Mouse (Mus musculus) brain, embryonic 18.5 days (tissue): ENCODE measurements around the gene St6galnac6.

Source experiments
- DNase-seq: peaks from one replicate; pipeline ENCODE4 v3.0.0-alpha.2; 2012; ENCODE audit warnings: low read depth, low spot score

Gene St6galnac6

GRCm38 (mm10) chr2:32599409-32599808 lies at the start of gene St6galnac6:
TSS of gene St6galnac6 (plus strand) at chr2:32599709.
- DNase-seq: no peak

GRCm38 (mm10) chr2:32549764-32550163 lies 49.7 kb upstream of the St6galnac6 start:
- DNase-seq: no peak

- no peak for DNase-seq
Observed at GRCm38 (mm10) chr2:32551236-32551635, 48.3 kb upstream of the St6galnac6 start.

- DNase-seq: no peak
Observed at GRCm38 (mm10) chr2:32553592-32554148, 45.8 kb upstream of the St6galnac6 start.

GRCm38 (mm10) chr2:32555484-32555883 lies 44.0 kb upstream of the St6galnac6 start:
- no peak for DNase-seq

- DNase-seq: no peak
Observed at GRCm38 (mm10) chr2:32556019-32556418, 43.5 kb upstream of the St6galnac6 start.

- no peak for DNase-seq
Observed at GRCm38 (mm10) chr2:32559570-32559969, 39.9 kb upstream of the St6galnac6 start.

GRCm38 (mm10) chr2:32566536-32567063 lies 32.9 kb upstream of the St6galnac6 start:
- DNase-seq: no peak

- DNase-seq: no peak
Observed at GRCm38 (mm10) chr2:32568149-32568548, 31.4 kb upstream of the St6galnac6 start.

- no peak for DNase-seq
Observed at GRCm38 (mm10) chr2:32568941-32569340, 30.6 kb upstream of the St6galnac6 start.

- DNase-seq: peak; percentile 87
Observed at GRCm38 (mm10) chr2:32570698-32571494, 28.6 kb upstream of the St6galnac6 start, which contains the start of gene Dpm2. TSS of gene Dpm2 (plus strand) at chr2:32570858.

- no peak for DNase-seq
Observed at GRCm38 (mm10) chr2:32572196-32572595, 27.3 kb upstream of the St6galnac6 start.

GRCm38 (mm10) chr2:32574497-32574896 lies 25.0 kb upstream of the St6galnac6 start, which contains the start of gene Pip5kl1:
TSS of gene Pip5kl1 (plus strand) at chr2:32574797.
- DNase-seq: no peak

- DNase-seq: no peak
Observed at GRCm38 (mm10) chr2:32574901-32575585, 24.5 kb upstream of the St6galnac6 start.

GRCm38 (mm10) chr2:32575586-32576160 lies 23.8 kb upstream of the St6galnac6 start, which contains the start of gene 9430097D07Rik:
TSS of gene 9430097D07Rik (minus strand) at chr2:32575684.
- DNase-seq: no peak

- DNase-seq: no peak
Observed at GRCm38 (mm10) chr2:32576532-32576931, 23.0 kb upstream of the St6galnac6 start.

GRCm38 (mm10) chr2:32578146-32579046 lies 21.1 kb upstream of the St6galnac6 start:
- DNase-seq: no peak

GRCm38 (mm10) chr2:32581450-32582095 lies 17.9 kb upstream of the St6galnac6 start:
- no peak for DNase-seq

- no peak for DNase-seq
Observed at GRCm38 (mm10) chr2:32582830-32583799, 16.4 kb upstream of the St6galnac6 start.
